Mouse (Mus musculus) monocyte, adult 59 days (primary cell): ENCODE measurements around the gene 1700001C19Rik. TPM values are rescaled to one million over a fixed set of nuclear protein-coding genes. Genes with fewer than 3 reads are reported as not detected.

ENCODE experiments used
- total RNA-seq, 2 experiments: library from RNA; stranded (reverse); gene quantifications; one replicate each; pipeline ENCODE4 v1.2.4; 2023

The 1700001C19Rik gene
- not detected for total RNA-seq

GRCm38 (mm10) chr17:47436907-47437547 lies at the start of gene 1700001C19Rik:
Gene 1700001C19Rik (minus strand): TSS chr17:47437376.

GRCm38 (mm10) chr17:47436156-47436906 lies 845 bp downstream of the 1700001C19Rik start, which contains the start of gene AI661453:
Gene AI661453 (plus strand): TSS chr17:47436615.

GRCm38 (mm10) chr17:47400451-47400850 lies 36.7 kb downstream of the 1700001C19Rik start, which contains the start of gene Guca1a:
Gene Guca1a (minus strand): TSS chr17:47400584.

GRCm38 (mm10) chr17:47385145-47385544 lies 52.0 kb downstream of the 1700001C19Rik start, which contains the start of gene Guca1b:
Gene Guca1b (plus strand): TSS chr17:47385393.

GRCm38 (mm10) chr17:47368401-47369086 lies 68.6 kb downstream of the 1700001C19Rik start, which contains the start of gene Mrps10:
Gene Mrps10 (plus strand): TSS chr17:47368887.

Other genes with a start within 250 kb of the 1700001C19Rik start
- 10 to 100 TPM; 15.0 to 17.6 TPM for gene Mrps10, start 68.5 kb downstream of the 1700001C19Rik start, total RNA-seq
- gene Guca1b, start 52.0 kb downstream of the 1700001C19Rik start, total RNA-seq, result 1 to 10 TPM in 1 of 2 experiments, under 1 TPM in 1; 0.52 to 1.2 TPM
- 10 to 100 TPM; 10.5 to 14.1 TPM for gene Guca1a, start 36.8 kb downstream of the 1700001C19Rik start, total RNA-seq
- gene AI661453, start 761 bp downstream of the 1700001C19Rik start, total RNA-seq, result not detected
- 10 to 100 TPM; 33.7 to 39.5 TPM for gene Taf8, start 64.9 kb upstream of the 1700001C19Rik start, total RNA-seq
- gene Ccnd3, start 67.7 kb upstream of the 1700001C19Rik start, total RNA-seq, result 100 to 1,000 TPM; 266 to 307 TPM
- gene Bysl, start 174.1 kb upstream of the 1700001C19Rik start, total RNA-seq, result 10 to 100 TPM in 1 of 2 experiments, 1 to 10 TPM in 1; 9.5 to 10.5 TPM
- 10 to 100 TPM; 45.3 to 50.6 TPM for gene Med20, start 174.2 kb upstream of the 1700001C19Rik start, total RNA-seq
- gene Gm20517, start 174.2 kb upstream of the 1700001C19Rik start, total RNA-seq, result 1 to 10 TPM; 1.9 to 2.5 TPM
- 1 to 10 TPM; 3.5 to 6.4 TPM for gene Usp49, start 193.3 kb upstream of the 1700001C19Rik start, total RNA-seq